Mouse (Mus musculus): ENCODE results near the gene Crtc3.

Crtc3 gene

GRCm38 (mm10) chr7:80548513-80549260 lies 140.0 kb downstream of the Crtc3 start:
- DNase-seq: no peak

- DNase-seq: no peak
These were observed 146.4 kb downstream of the Crtc3 start for GRCm38 (mm10) chr7:80542139-80542831.

- no peak for DNase-seq
These were observed 149.1 kb downstream of the Crtc3 start for GRCm38 (mm10) chr7:80539581-80539980.
